Mouse (Mus musculus) liver, postnatal 0 days (tissue): ENCODE measurements around the gene Gnb1.

ENCODE experiments used
- CTCF ChIP-seq: sonication (generic); IDR thresholded peaks from 2 replicates; pipeline ENCODE4 v1.5.1; 2016; ENCODE audit warnings: antibody characterized with exemption, low read depth
- EP300 ChIP-seq: IDR thresholded peaks from 2 replicates; pipeline ENCODE4 v1.6.1; 2016; ENCODE audit warnings: antibody characterized with exemption, low read depth, mild to moderate bottlenecking

- TF ChIP-seq EP300, result no peak
- TF ChIP-seq CTCF, result no peak
Measured at GRCm38 (mm10) chr4:155489101-155489970, 1.8 kb upstream of the Gnb1 start.
